Mouse (Mus musculus) urinary bladder, postnatal 10 days (tissue): ENCODE data around the gene 4931406P16Rik.
A peak's percentile ranks its signal among the peaks of the same experiment; 100 is the strongest.

Experiments
- DNase-seq: peaks from one replicate; pipeline ENCODE4 v3.0.0; 2022; ENCODE audit warnings: low spot score

Gene 4931406P16Rik

GRCm38 (mm10) chr7:34246870-34247499 is 66.4 kb downstream of the 4931406P16Rik start:
- DNase-seq, result no peak

GRCm38 (mm10) chr7:34242176-34242575 is 71.2 kb downstream of the 4931406P16Rik start:
- no peak for DNase-seq

GRCm38 (mm10) chr7:34238086-34238485 is 75.3 kb downstream of the 4931406P16Rik start:
- DNase-seq, result no peak

- DNase-seq, result no peak
Measured at GRCm38 (mm10) chr7:34235602-34236001, 77.7 kb downstream of the 4931406P16Rik start.

- no peak for DNase-seq
Measured at GRCm38 (mm10) chr7:34234610-34235561, 78.5 kb downstream of the 4931406P16Rik start.

GRCm38 (mm10) chr7:34233909-34234609 is 79.3 kb downstream of the 4931406P16Rik start:
- peak; percentile 93 for DNase-seq

GRCm38 (mm10) chr7:34232785-34233725 is 80.3 kb downstream of the 4931406P16Rik start:
- DNase-seq, result no peak

GRCm38 (mm10) chr7:34230116-34230515 is 83.2 kb downstream of the 4931406P16Rik start, which contains the start of gene Gpi1:
Gene Gpi1 (minus strand): TSS chr7:34230336.
- DNase-seq, result no peak

GRCm38 (mm10) chr7:34229691-34230111 is 83.7 kb downstream of the 4931406P16Rik start:
- DNase-seq, result no peak

GRCm38 (mm10) chr7:34229153-34229552 is 84.2 kb downstream of the 4931406P16Rik start:
- no peak for DNase-seq

GRCm38 (mm10) chr7:34228641-34229040 is 84.7 kb downstream of the 4931406P16Rik start:
- DNase-seq, result no peak

GRCm38 (mm10) chr7:34226846-34227245 is 86.5 kb downstream of the 4931406P16Rik start:
- no peak for DNase-seq

GRCm38 (mm10) chr7:34226086-34226485 is 87.3 kb downstream of the 4931406P16Rik start:
- no peak for DNase-seq

GRCm38 (mm10) chr7:34224308-34224707 is 89.0 kb downstream of the 4931406P16Rik start:
- DNase-seq, result no peak

GRCm38 (mm10) chr7:34222340-34222739 is 91.0 kb downstream of the 4931406P16Rik start:
- no peak for DNase-seq

GRCm38 (mm10) chr7:34221594-34222250 is 91.6 kb downstream of the 4931406P16Rik start:
- no peak for DNase-seq

- no peak for DNase-seq
Measured at GRCm38 (mm10) chr7:34218496-34218895, 94.9 kb downstream of the 4931406P16Rik start.

- no peak for DNase-seq
Measured at GRCm38 (mm10) chr7:34216474-34216873, 96.9 kb downstream of the 4931406P16Rik start.

GRCm38 (mm10) chr7:34215481-34215880 is 97.9 kb downstream of the 4931406P16Rik start:
- no peak for DNase-seq

- no peak for DNase-seq
Measured at GRCm38 (mm10) chr7:34214644-34215043, 98.7 kb downstream of the 4931406P16Rik start.

- DNase-seq, result no peak
Measured at GRCm38 (mm10) chr7:34213281-34213680, 100.1 kb downstream of the 4931406P16Rik start.
